Mouse (Mus musculus) thymus, adult 2 months (tissue): ENCODE results near the gene Krt6b. TPM values are rescaled to one million over a fixed set of nuclear protein-coding genes. Genes with fewer than 3 reads are reported as not detected.

ENCODE experiments used
- DNase-seq: peaks from one replicate; pipeline ENCODE4 v3.0.0; 2021
- H3K27ac ChIP-seq: fragments of 200-500 bp; 2 replicates; pipeline ENCODE4 v1.5.1; 2012; ENCODE audit warnings: low read length, control low read depth; ENCODE audit not compliant: control insufficient read depth, insufficient read depth
- H3K27me3 ChIP-seq: fragments of 200-500 bp; 2 replicates; pipeline ENCODE4 v1.6.1; 2012; ENCODE audit warnings: mild to moderate bottlenecking, low read length, moderate library complexity, mixed read lengths; ENCODE audit not compliant: control insufficient read depth, insufficient read depth
- H3K36me3 ChIP-seq: fragments of 200-500 bp; 2 replicates; pipeline ENCODE4 v1.6.1; 2012; ENCODE audit warnings: mild to moderate bottlenecking, low read length, moderate library complexity; ENCODE audit not compliant: control insufficient read depth, insufficient read depth
- H3K4me1 ChIP-seq: fragments of 200-500 bp; replicated peaks from 2 replicates; pipeline ENCODE4 v1.6.1; 2012; ENCODE audit warnings: low read length; ENCODE audit not compliant: control insufficient read depth, insufficient read depth
- H3K4me3 ChIP-seq: fragments of 200-500 bp; 2 replicates; pipeline ENCODE4 v1.5.1; 2012; ENCODE audit warnings: mild to moderate bottlenecking, low read length, control low read depth, moderate library complexity; ENCODE audit not compliant: control insufficient read depth, insufficient read depth
- CTCF ChIP-seq: fragments of 200-500 bp; IDR thresholded peaks from 2 replicates; pipeline ENCODE4 v1.5.1; 2012; ENCODE audit warnings: mild to moderate bottlenecking, control low read depth, low read length, moderate library complexity, borderline replicate concordance; ENCODE audit not compliant: control insufficient read depth, poor library complexity, insufficient read depth; ENCODE audit errors: extremely low read depth
- POLR2A ChIP-seq: fragments of 200-500 bp; IDR thresholded peaks from 2 replicates; pipeline ENCODE4 v1.6.1; 2012; ENCODE audit warnings: mild to moderate bottlenecking, low read length, control low read depth, moderate library complexity; ENCODE audit not compliant: control insufficient read depth, poor library complexity, insufficient read depth; ENCODE audit errors: extremely low read depth
- WGBS: fragments of 180-500 bp; shearing (Covaris S2); methylation state at CpG from one replicate; pipeline ENCODE4 v1.1.7; 2018; 5-methylcytosine and 5-hydroxymethylcytosine counted together
- polyA plus RNA-seq: library from polyadenylated mRNA; depleted of rRNA; stranded (reverse); fragments of >200 nt; gene quantifications from 2 replicates; pipeline ENCODE4 v1.2.3, GENCODE M21; 2012; rRNA removed

The Krt6b gene
- polyA plus RNA-seq: 0.68 and 1.1 TPM in 2 replicates

DNA sequence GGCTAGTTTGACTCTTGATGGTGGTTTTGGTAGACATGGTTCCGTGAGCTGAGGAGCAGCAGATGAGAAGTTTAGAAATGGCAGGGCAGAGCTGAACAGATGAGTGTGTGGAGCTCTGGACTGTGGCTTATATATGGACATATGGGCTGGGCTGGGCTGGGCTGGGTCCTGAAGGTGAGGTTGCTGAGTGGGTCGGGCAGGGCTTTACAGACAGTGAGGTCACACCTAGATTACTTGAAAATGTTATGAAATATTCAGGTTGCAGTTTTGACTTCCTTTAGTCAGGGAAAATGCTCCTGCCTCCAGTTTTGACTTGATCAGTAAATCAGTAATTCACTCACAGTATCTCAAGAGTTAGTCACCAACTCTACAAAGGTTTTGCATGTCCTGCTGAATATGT lies at the start of gene Krt6b:
TSS of gene Krt6b (minus strand) at position 101 of the 400 bp plus-strand sequence.
- Histone ChIP-seq H3K36me3 (no peaks in the 10 kb centered on the region), H3K27me3 (no peaks in the 10 kb centered on the region), H3K4me1 (no peaks in the 10 kb centered on the region), H3K27ac (no peak within 1 kb of the TSS), H3K4me3 (no peak within 1 kb of the TSS)
- WGBS: 78% methylated on average over 2 of the region's 2 CpGs
- TF ChIP-seq POLR2A (no peak), CTCF (no peak)
- DNase-seq: no peak

DNA sequence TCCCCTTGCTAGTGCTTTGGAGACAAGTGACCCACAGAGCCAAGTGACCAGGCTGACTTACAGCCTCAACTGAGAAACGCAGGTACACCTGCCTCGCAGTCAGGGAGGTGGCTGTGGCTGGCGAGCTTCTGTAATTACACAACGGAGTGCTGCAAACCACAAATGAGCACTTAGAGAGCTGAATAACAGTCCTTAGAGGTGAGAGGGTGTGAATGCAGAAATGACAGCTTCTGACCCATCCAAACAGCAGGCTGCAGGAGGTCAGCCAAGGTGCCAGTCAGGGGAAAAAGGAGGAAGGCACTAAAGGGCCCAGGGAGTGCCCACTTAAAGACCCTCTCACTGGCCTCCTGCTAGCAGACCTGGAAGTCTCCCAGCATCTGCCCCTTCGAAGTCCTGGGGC lies 44.6 kb upstream of the Krt6b start:
- Histone ChIP-seq H3K27ac (no peak overlapping the region), H3K4me3 (no peak overlapping the region), H3K36me3 (no peaks in the 10 kb centered on the region), H3K4me1 (no peaks in the 10 kb centered on the region), H3K27me3 (no peaks in the 10 kb centered on the region)
- TF ChIP-seq POLR2A (no peak), CTCF (no peak)
- DNase-seq: no peak
- 35% methylated on average over 5 of the region's 5 CpGs for WGBS

DNA sequence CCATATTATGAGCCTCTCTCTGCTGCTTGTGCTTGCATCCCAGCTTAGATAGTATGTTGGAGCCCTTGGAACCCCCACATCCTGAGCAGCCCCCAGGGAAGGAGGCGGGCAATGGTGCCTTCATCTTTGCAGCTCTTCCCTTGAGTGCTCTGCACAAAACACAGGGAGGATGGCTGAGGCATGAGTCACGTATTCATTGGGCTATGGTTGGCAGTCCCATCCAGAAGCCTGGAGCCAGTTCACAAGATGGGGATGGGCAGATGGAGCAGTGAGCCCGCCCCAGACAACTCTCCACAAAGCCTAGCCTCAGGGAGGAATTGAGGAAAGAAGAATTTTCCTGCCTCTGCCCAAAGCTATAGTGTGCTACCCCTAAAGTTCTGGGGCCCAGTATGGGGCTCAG lies 35.7 kb upstream of the Krt6b start:
- DNase-seq: no peak
- WGBS: 79% methylated on average over 3 of the region's 3 CpGs
- H3K4me3 ChIP-seq: no peak overlapping the region
- H3K36me3 ChIP-seq: no peaks in the 10 kb centered on the region
- TF ChIP-seq POLR2A: no peak
- TF ChIP-seq CTCF: no peak
- H3K4me1 ChIP-seq: no peaks in the 10 kb centered on the region
- no peaks in the 10 kb centered on the region for H3K27me3 ChIP-seq
- no peak overlapping the region for H3K27ac ChIP-seq

DNA sequence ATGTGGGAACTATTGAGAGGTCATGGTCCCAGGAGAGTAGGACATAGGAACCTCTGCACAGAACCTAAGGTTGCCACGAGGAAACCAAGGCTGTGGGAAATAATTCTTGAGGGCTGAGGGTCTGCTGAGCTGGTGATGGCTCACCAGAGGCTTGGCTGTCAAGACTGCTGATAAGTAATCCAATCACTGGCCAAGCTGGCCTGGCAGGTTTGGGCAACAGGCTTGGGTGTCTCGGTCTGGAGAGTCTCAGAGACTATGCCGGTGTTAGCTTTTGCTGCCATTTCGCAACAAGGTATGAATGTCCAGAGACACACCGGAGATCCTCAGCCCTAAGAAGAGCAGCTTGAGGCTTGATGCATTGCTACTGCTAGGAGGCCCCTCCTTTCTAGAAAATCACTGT lies 34.3 kb upstream of the Krt6b start:
- DNase-seq: no peak
- no peak for TF ChIP-seq POLR2A
- no peak for TF ChIP-seq CTCF
- H3K27me3 ChIP-seq: no peaks in the 10 kb centered on the region

DNA sequence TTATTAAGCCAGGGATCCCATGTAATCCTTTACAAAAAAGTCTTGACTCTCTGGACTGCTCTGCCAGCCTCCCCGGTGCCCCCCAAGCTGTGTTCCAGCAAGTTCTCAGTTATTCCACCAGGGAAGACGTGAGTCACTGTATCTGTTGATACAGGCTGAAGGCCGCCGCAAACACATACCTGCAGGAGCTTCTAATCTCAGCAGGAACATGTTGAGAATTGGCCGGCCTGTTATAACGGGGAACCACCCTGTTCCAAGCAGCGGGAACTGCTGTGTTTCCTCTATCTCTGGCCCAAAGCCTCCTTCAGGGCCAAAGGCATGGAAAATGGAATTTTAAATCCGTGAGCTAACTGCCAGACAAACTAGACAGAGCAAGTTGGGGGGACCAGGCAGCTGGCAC lies 33.6 kb upstream of the Krt6b start:
- Histone ChIP-seq H3K27me3 (no peaks in the 10 kb centered on the region), H3K4me3 (no peak overlapping the region), H3K4me1 (no peaks in the 10 kb centered on the region), H3K36me3 (no peaks in the 10 kb centered on the region), H3K27ac (no peak overlapping the region)
- WGBS: 80% methylated on average over 8 of the region's 8 CpGs
- TF ChIP-seq POLR2A (no peak), CTCF (no peak)
- no peak for DNase-seq

More for the DNA sequence above, 34.3 kb upstream of the Krt6b start:
- 81% methylated on average over 5 of the region's 5 CpGs for WGBS
- no peaks in the 10 kb centered on the region for H3K4me1 ChIP-seq
- H3K4me3 ChIP-seq: no peak overlapping the region
- H3K36me3 ChIP-seq: no peaks in the 10 kb centered on the region
- H3K27ac ChIP-seq: no peak overlapping the region

DNA sequence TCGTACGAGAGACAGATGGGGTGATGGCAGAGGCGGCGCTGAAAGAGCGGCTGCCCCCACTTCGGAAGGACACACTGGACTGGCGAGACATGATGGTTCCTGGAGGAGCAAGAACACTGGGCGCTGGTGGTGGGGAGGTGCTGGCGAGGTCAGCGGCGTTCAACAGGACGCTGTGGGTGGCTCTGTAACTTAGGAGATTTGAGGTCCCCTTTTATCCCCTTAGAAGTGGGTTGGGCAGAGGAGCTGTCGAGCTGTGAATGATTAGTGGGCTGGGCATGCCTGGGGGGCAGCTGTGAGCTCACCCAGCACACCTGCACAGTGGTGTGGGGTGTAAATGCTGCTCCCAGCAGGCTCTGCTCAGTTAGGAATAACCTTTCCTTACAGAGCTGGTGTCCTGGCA lies 32.6 kb upstream of the Krt6b start, which contains the start of gene Krt5:
TSS of gene Krt5 (minus strand) at position 179 of the 400 bp plus-strand sequence.
- WGBS: 75% methylated on average over 13 of the region's 13 CpGs
- Histone ChIP-seq H3K36me3 (no peaks in the 10 kb centered on the region), H3K27ac (no peak within 1 kb of the TSS), H3K27me3 (no peaks in the 10 kb centered on the region), H3K4me1 (no peaks in the 10 kb centered on the region), H3K4me3 (no peak within 1 kb of the TSS)
- no peak for DNase-seq
- TF ChIP-seq CTCF: no peak
- no peak for TF ChIP-seq POLR2A

DNA sequence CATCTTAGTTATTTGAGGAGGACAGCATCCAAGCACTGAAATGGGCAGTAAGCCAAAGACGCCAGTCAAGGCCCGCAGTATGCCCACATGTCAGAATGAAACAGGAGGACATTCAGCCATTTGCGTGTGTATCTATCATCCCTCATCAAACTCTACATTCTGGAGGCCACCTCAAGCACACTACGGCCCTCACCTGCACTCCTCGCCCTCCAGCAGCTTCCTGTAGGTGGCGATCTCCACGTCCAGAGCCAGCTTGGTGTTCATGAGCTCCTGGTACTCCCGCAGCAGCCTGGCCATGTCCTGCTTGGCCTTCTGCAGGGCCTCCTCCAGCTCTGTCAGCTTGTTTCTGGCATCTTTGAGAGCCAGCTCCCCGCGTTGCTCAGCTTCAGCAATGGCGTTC lies 28.6 kb upstream of the Krt6b start:
- WGBS: 67% methylated on average over 11 of the region's 11 CpGs
- H3K27ac ChIP-seq: no peak overlapping the region

More for the DNA sequence above, 28.6 kb upstream of the Krt6b start:
- no peak for TF ChIP-seq CTCF
- no peak for TF ChIP-seq POLR2A
- no peaks in the 10 kb centered on the region for H3K27me3 ChIP-seq
- no peak overlapping the region for H3K4me3 ChIP-seq
- H3K36me3 ChIP-seq: no peaks in the 10 kb centered on the region
- no peaks in the 10 kb centered on the region for H3K4me1 ChIP-seq
- no peak for DNase-seq
